Mouse (Mus musculus) hindbrain, postnatal 0 days (tissue): ENCODE data around the gene Phlpp1. TPM values are rescaled to one million over a fixed set of nuclear protein-coding genes. Genes with fewer than 3 reads are reported as not detected.

Source experiments
- ATAC-seq: fragments of 200-750 bp; cut with Nextera tagmentation; 2 replicates; pipeline ENCODE4 v1.8.0; 2017; ENCODE audit warnings: mild to moderate bottlenecking, moderate TSS enrichment, moderate library complexity
- DNase-seq: peaks from one replicate; pipeline ENCODE4 v3.0.0-alpha.2; 2015; ENCODE audit warnings: low spot score
- H3K27ac ChIP-seq: fragments of 300-500 bp; sonication (generic); 2 replicates; pipeline ENCODE4 v1.5.1; 2014; ENCODE audit warnings: mild to moderate bottlenecking
- H3K27me3 ChIP-seq: fragments of 300-500 bp; sonication (generic); 2 replicates; pipeline ENCODE4 v1.6.1; 2014; ENCODE audit warnings: low read length, mixed read lengths; ENCODE audit not compliant: insufficient read depth
- H3K36me3 ChIP-seq: fragments of 300-500 bp; sonication (generic); 2 replicates; pipeline ENCODE4 v1.6.1; 2014; ENCODE audit warnings: low read length, mixed read lengths; ENCODE audit not compliant: insufficient read depth
- H3K4me1 ChIP-seq: fragments of 300-500 bp; sonication (generic); 2 replicates; pipeline ENCODE4 v1.6.1; 2014; ENCODE audit warnings: antibody characterized with exemption, low read length, mixed read lengths; ENCODE audit not compliant: insufficient read depth
- H3K4me2 ChIP-seq: fragments of 300-500 bp; sonication (generic); 2 replicates; pipeline ENCODE4 v1.6.1; 2014; ENCODE audit warnings: low read depth, mild to moderate bottlenecking, low read length, moderate library complexity, mixed read lengths
- H3K4me3 ChIP-seq: fragments of 300-500 bp; sonication (generic); 2 replicates; pipeline ENCODE4 v1.5.1; 2014; ENCODE audit warnings: low read length
- H3K9ac ChIP-seq: fragments of 300-500 bp; sonication (generic); replicated peaks from 2 replicates; pipeline ENCODE4 v1.6.1; 2014; ENCODE audit warnings: mild to moderate bottlenecking, low read length, moderate library complexity, mixed read lengths
- H3K9me3 ChIP-seq: fragments of 300-500 bp; sonication (generic); 2 replicates; pipeline ENCODE4 v1.6.1; 2016; ENCODE audit warnings: low read length, mixed read lengths
- CTCF ChIP-seq: IDR thresholded peaks from 2 replicates; pipeline ENCODE4 v1.5.1; 2016; ENCODE audit warnings: antibody characterized with exemption, control low read depth, low read depth
- WGBS: fragments of 180-500 bp; shearing (Covaris S2); extraction: QIAGEN DNeasy Blood & Tissue Kit; methylation state at CpG from one replicate; pipeline ENCODE4 v1.1.7; 2014; 5-methylcytosine and 5-hydroxymethylcytosine counted together
- polyA plus RNA-seq: library from polyadenylated mRNA; unstranded; fragments of >200 nt; fragmentation: Nextera tagmentation; extraction: Ambion mirVana; gene quantifications from 2 replicates; pipeline ENCODE4 v1.2.1, GENCODE M21; 2015
- total RNA-seq: library from RNA; depleted of rRNA; stranded (reverse); fragments of >200 nt; gene quantifications from 2 replicates; pipeline ENCODE4 v1.2.3, GENCODE M21; 2014

Phlpp1 gene
- total and polyA plus RNA-seq, 2 experiments from 2014 or later: 6.0 to 38.0 TPM

DNA sequence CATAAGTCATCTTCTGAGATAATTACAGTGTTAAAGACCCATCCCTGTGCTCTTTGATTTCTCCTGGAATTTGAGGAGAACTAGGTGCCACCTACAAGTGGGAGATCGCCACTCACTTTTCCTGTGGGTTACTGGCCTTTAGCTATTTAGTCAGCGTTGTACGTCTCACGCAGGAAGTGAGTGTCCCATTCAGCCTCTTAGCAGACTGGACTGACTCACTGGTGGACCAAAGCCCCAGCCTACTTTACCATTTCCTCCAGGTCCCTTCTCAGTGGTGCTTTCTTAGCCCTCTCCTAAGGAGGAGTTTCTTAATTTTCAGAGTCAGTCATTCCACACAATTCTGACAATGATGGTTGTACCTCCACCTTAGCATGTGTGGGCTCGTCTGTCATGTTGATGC lies 39.6 kb downstream of the Phlpp1 start:
- no peak overlapping the region for H3K9ac ChIP-seq
- no peak overlapping the region for H3K4me3 ChIP-seq
- no peaks in the 10 kb centered on the region for H3K36me3 ChIP-seq
- 94% methylated on average over 5 of the region's 5 CpGs for WGBS
- no peak for ATAC-seq
- no peaks in the 10 kb centered on the region for H3K9me3 ChIP-seq
- no peak overlapping the region for H3K4me2 ChIP-seq
- no peak overlapping the region for H3K27ac ChIP-seq
- DNase-seq: no peak
- H3K4me1 ChIP-seq: peaks cover 4% of the 10 kb centered on the region; the same call in 1 of the 2 replicates
- H3K27me3 ChIP-seq: no peaks in the 10 kb centered on the region
- no peak for TF ChIP-seq CTCF

DNA sequence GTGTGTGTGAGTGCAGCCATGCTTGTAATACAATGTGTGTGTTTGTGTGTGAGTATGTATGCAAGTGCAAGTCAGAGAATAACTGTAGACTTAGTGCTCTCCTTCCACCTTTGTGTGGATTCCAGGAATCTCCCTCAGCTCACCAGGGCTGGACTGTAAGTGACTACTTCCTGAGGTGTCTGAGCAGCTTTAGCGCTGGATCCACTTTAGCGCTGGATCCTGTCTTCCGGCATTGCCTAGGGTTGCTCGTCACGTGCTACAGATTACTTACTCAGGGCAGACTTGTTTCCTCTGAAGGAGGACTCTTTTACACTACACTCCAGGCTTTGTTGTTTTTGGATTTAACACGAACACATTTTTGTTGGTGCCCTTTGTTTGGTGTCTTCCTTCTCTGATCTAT lies 48.9 kb downstream of the Phlpp1 start:
- no peak overlapping the region for H3K4me2 ChIP-seq
- DNase-seq: no peak
- no peaks in the 10 kb centered on the region; the same call in 1 of the 2 replicates for H3K9me3 ChIP-seq
- ATAC-seq: no peak
- no peak overlapping the region for H3K9ac ChIP-seq
- H3K27me3 ChIP-seq: no peaks in the 10 kb centered on the region
- no peak overlapping the region for H3K4me3 ChIP-seq
- TF ChIP-seq CTCF: no peak
- no peak overlapping the region for H3K27ac ChIP-seq
- H3K36me3 ChIP-seq: no peaks in the 10 kb centered on the region
- WGBS: 78% methylated on average over 6 of the region's 6 CpGs
- no peaks in the 10 kb centered on the region for H3K4me1 ChIP-seq

DNA sequence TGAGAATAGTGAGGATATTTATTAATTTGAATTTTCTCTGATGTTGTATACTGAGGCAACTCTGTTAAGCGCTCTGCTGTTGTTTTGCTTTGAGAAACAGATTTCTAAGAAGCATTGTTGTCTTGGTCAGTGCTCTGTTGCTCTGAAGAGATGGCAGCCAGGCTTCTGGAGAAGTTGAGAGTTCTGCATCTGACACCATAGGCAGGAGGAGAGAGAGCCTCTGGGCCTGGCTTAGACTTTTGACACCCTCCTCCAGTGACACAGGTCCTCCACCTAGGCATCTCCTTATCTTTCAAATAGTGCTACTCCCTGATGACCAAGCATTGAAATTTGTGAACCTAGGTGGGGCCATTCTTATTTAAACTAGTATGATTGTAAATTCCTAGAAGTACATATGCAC lies 49.8 kb downstream of the Phlpp1 start:
- DNase-seq (no peak), ATAC-seq (no peak)
- Histone ChIP-seq H3K4me1 (no peaks in the 10 kb centered on the region), H3K4me2 (no peak overlapping the region), H3K9me3 (no peaks in the 10 kb centered on the region; the same call in 1 of the 2 replicates), H3K36me3 (no peaks in the 10 kb centered on the region), H3K9ac (no peak overlapping the region), H3K4me3 (no peak overlapping the region), H3K27me3 (no peaks in the 10 kb centered on the region), H3K27ac (no peak overlapping the region)
- no peak for TF ChIP-seq CTCF
- 76% methylated on average over 1 of the region's 1 CpGs for WGBS

DNA sequence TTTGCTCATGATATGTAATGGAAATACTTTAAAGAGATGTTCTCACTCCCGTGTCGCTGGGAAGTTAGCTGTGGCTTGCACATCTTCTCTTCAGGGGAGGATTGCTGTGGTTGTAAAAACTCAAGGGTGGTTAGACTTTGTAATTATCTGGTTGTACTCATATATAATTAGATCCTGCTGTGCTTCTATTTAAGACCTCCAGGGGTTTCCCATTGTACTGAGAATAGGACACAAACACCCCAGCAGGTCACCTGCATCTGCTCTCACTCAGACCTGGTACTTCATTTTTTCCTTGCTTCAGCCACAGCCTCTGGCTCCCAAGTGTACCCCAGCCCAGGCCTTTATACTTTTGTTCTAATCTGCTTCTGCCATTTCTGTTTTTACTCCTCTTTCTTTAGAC lies 50.4 kb downstream of the Phlpp1 start:
- ATAC-seq (no peak), DNase-seq (no peak)
- H3K36me3 ChIP-seq: no peaks in the 10 kb centered on the region
- H3K27me3 ChIP-seq: no peaks in the 10 kb centered on the region
- no peaks in the 10 kb centered on the region for H3K4me1 ChIP-seq
- no peak overlapping the region for H3K9ac ChIP-seq
- no peak overlapping the region for H3K4me3 ChIP-seq
- WGBS: 14% methylated on average over 2 of the region's 2 CpGs
- no peak for TF ChIP-seq CTCF
- H3K4me2 ChIP-seq: no peak overlapping the region
- H3K9me3 ChIP-seq: no peaks in the 10 kb centered on the region; the same call in 1 of the 2 replicates
- H3K27ac ChIP-seq: no peak overlapping the region

DNA sequence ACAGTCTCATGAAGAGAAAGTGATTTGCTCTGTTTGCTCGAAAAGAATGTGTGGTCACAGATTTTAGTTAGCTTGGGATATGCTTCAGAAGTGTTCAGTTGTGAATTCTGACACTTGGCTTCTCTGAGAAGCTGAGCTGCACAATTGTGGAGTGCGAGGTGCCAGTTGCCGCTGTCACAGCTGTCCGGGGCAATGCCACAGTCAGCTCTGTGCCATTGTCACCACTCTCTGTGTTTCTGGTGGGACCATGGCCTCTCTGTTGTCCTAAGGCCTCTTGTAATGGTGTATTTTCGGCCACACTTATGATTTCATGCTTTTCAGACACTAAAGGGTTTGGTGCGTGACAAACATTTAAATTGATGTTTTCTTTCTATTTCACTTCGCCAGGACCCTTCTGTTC lies 55.1 kb downstream of the Phlpp1 start:
- H3K9ac ChIP-seq: no peak overlapping the region
- no peak overlapping the region for H3K4me3 ChIP-seq
- ATAC-seq: no peak
- no peak overlapping the region for H3K4me2 ChIP-seq
- no peak overlapping the region for H3K27ac ChIP-seq
- no peaks in the 10 kb centered on the region for H3K4me1 ChIP-seq
- TF ChIP-seq CTCF: no peak
- no peaks in the 10 kb centered on the region for H3K36me3 ChIP-seq
- no peaks in the 10 kb centered on the region for H3K27me3 ChIP-seq
- WGBS: 58% methylated on average over 7 of the region's 7 CpGs
- no peaks in the 10 kb centered on the region; the same call in 1 of the 2 replicates for H3K9me3 ChIP-seq
- no peak for DNase-seq

DNA sequence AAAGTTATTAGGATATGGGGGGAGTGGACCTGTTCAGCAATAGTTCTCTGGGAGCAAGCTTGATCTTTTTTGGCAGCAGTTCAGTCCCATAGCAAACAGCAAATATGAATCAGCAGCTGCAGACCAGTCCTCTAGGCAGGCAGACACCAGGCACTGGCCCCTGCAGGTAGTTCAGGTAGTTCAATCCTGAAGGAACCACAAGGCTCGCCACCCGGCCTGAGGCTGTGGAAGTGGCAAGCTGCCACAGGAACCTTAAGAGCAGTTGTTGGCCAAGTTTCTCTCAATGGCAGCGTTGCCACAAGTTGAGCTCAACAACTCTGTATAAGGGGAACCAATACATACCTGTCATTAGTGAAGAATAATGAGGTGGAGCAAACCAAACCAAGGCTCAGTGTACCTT lies 58.8 kb downstream of the Phlpp1 start:
- no peak overlapping the region for H3K4me2 ChIP-seq
- 66% methylated on average over 3 of the region's 3 CpGs for WGBS
- no peaks in the 10 kb centered on the region for H3K36me3 ChIP-seq
- no peak overlapping the region for H3K4me3 ChIP-seq
- no peak for TF ChIP-seq CTCF
- no peak overlapping the region for H3K9ac ChIP-seq
- H3K9me3 ChIP-seq: no peaks in the 10 kb centered on the region
- no peak for ATAC-seq
- no peak for DNase-seq
- no peak overlapping the region for H3K27ac ChIP-seq
- H3K4me1 ChIP-seq: no peaks in the 10 kb centered on the region
- H3K27me3 ChIP-seq: no peaks in the 10 kb centered on the region

DNA sequence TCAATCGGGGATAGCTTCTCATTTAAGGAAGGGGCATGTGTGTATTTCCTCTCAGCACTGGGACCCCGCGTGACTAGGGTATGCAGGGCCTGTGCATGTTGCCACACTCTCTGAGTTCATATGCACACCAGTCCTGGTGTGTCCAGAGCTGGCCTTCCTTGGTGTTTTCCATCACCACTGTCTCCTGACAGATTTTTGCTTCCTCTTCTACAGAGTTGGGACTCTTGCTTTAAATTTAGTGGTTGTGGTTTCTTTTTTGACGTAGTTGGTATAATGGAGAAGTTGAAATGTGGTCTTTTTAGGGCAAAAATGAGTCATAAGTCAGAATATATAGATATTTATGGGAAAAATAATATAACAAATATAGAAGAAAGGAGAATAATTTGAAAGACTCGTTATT lies 59.8 kb downstream of the Phlpp1 start:
- 88% methylated on average over 5 of the region's 5 CpGs for whole genome bisulfite sequencing
- ATAC-seq: no peak
- no peak overlapping the region for H3K9ac ChIP-seq

More for the DNA sequence above, 59.8 kb downstream of the Phlpp1 start:
- no peak overlapping the region for H3K4me2 ChIP-seq
- no peaks in the 10 kb centered on the region for H3K36me3 ChIP-seq
- DNase-seq: no peak
- H3K4me1 ChIP-seq: no peaks in the 10 kb centered on the region
- no peak overlapping the region for H3K4me3 ChIP-seq
- H3K27me3 ChIP-seq: no peaks in the 10 kb centered on the region
- TF ChIP-seq CTCF: no peak
- H3K27ac ChIP-seq: 0 out of 2 replicates have a peak overlapping the region, but pooled peaks have one; percentile 11
- H3K9me3 ChIP-seq: no peaks in the 10 kb centered on the region
